In genomic region chr11:30289470-30290431, GRCm38 (mm10) we compare ENCODE assay signal across 9 mouse cellular contexts. TPM values are rescaled to one million over a fixed set of nuclear protein-coding genes. Genes with fewer than 3 reads are reported as not detected.
A peak's percentile ranks its signal among the peaks of the same experiment; 100 is the strongest.
DNase-seq lines count a peak whose midpoint lies in the region; TF ChIP-seq lines count a peak whose summit lies in the region.
"Had no signal": no experiment of that assay in that cellular context is flagged by ENCODE, and none has a peak within 500 bp of the region (broad histone marks: within the 10 kb centered on the region; RNA-seq: fewer than 3 reads in every experiment).

No protein-coding gene starts in this region.

- TF ChIP-seq POLR2A in kidney, adult 2 months (IDR thresholded peaks at IDR 0.05; ENCODE audit: low read depth, low read length), result no peak

- no peaks in the 10 kb centered on the region for H3K27me3 ChIP-seq in kidney, adult 2 months (replicated peaks; ENCODE audit: control insufficient read depth, insufficient read depth, low read length)
- H3K27me3 ChIP-seq: forebrain, embryonic 15.5 days had no signal

- no peak overlapping the region for H3K4me3 ChIP-seq in kidney, adult 2 months (ENCODE audit: insufficient read depth, low read depth, low read length)
- H3K4me3 ChIP-seq: forebrain, embryonic 15.5 days had no signal

- WGBS in kidney, adult 2 months, result 64% methylated on average over 7 of the region's 7 CpGs

- H3K4me1 ChIP-seq in kidney, adult 2 months (ENCODE audit: control insufficient read depth, insufficient read depth, low read length), result peaks cover 15% of the 10 kb centered on the region; the same call in 1 of the 2 replicates
- H3K4me1 ChIP-seq: forebrain, embryonic 15.5 days had no signal

- no peaks in the 10 kb centered on the region for H3K36me3 ChIP-seq in kidney, adult 2 months (ENCODE audit: control insufficient read depth, insufficient read depth, low read length)
- H3K36me3 ChIP-seq: forebrain, embryonic 15.5 days; G1E had no signal

- no peak for DNase-seq in kidney, adult 2 months
- no peak for DNase-seq in kidney, adult 9 months
- DNase-seq in ZHBTc4 (ENCODE audit: low read depth, low spot score), result peak; percentile 20
- peak; percentile 69 for DNase-seq in heart, adult 8-10 months (ENCODE audit: low spot score)
- DNase-seq in lung, postnatal 10 days, result peak; percentile 62
- no peak for DNase-seq in embryo, embryonic 11 days
- DNase-seq in frontal cortex, postnatal 14 days (ENCODE audit: low spot score in 2 of 2), result no peak

- no peak for TF ChIP-seq CTCF in kidney, adult 2 months (conservative IDR thresholded peaks at IDR 0.05; ENCODE audit: insufficient read depth, insufficient read length, low read depth, low read length)

- H3K27ac ChIP-seq in kidney, adult 2 months (ENCODE audit: insufficient read depth, low read depth, low read length), result peak overlapping the region; percentile 1
- H3K27ac ChIP-seq: forebrain, embryonic 15.5 days had no signal

RNA-seq across cellular contexts. Expression of gene Sptbn1, which starts 21.8 kb away (rescaled TPM):
- polyA plus RNA-seq in kidney, adult 2 months (2012; rRNA removed), result 118 and 140 TPM in 2 replicates
- 100 to 1,000 TPM; 542 to 588 (median 572) TPM for total RNA-seq in heart, adult 8-10 months (2022)

Comparison
In these comparisons a context has a peak if more than half of its experiments do, and no peak if none do; other contexts are left out.
1. DNase-seq: peak in ZHBTc4 (single experiment), heart, adult 8-10 months (single experiment) and lung, postnatal 10 days (single experiment); none in kidney, adult 2 months (single experiment), kidney, adult 9 months (single experiment), embryo, embryonic 11 days (single experiment) and frontal cortex, postnatal 14 days (0 of 2).